Mouse (Mus musculus): Measurements from ENCODE around the gene Rab23. TPM values are rescaled to one million over a fixed set of nuclear protein-coding genes. Genes with fewer than 3 reads are reported as not detected.

Gene Rab23
- total and polyA plus RNA-seq, 2 experiments, result 4.5 to 13.6 TPM

DNA sequence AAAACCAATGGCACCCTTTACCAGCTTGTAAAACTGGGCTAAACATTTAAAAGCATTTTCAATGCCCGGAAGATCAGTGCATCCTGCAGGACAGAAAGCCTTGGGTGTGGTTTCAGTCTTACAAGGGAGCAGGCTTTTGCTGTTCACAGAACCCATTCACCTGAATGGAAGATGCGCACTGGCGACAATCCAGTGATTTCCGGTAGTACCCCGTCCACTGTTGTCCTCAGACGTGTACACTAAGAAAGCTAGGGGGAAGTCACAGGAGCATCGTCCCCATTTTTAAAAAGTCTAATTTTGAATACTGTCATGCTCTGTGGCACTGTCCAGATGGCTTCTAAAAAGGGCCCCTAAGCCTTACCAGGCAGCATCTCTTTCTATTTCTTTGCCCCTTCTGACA lies 36.1 kb downstream of the Rab23 start:
- TF ChIP-seq POLR2A (IDR thresholded peaks at IDR 0.05; ENCODE audit: extremely low read depth, insufficient read depth, low read length) (no peak), CTCF (IDR thresholded peaks at IDR 0.05; ENCODE audit: low read depth, low read length) (no peak)
- no peak overlapping the region for H3K9ac ChIP-seq (ENCODE audit: low read depth, low read length)
- no peaks in the 10 kb centered on the region for H3K79me2 ChIP-seq (ENCODE audit: control insufficient read depth, insufficient read depth, low read length)
- no peak for DNase-seq (ENCODE audit: extremely low read depth, low read depth, low spot score)
- H3K4me3 ChIP-seq (ENCODE audit: insufficient read depth, low read depth, low read length), result no peak overlapping the region
- no peaks in the 10 kb centered on the region for H3K36me3 ChIP-seq (ENCODE audit: control insufficient read depth, insufficient read depth, low read length)
- no peaks in the 10 kb centered on the region for H3K27me3 ChIP-seq (ENCODE audit: control insufficient read depth, insufficient read depth, low read length)
- H3K4me1 ChIP-seq (ENCODE audit: control insufficient read depth, insufficient read depth, low read length), result no peaks in the 10 kb centered on the region; the same call in 1 of the 2 replicates
- WGBS, result 89% methylated on average over 7 of the region's 7 CpGs
- no peak overlapping the region for H3K27ac ChIP-seq (replicated peaks; ENCODE audit: insufficient read depth, low read depth, low read length)

DNA sequence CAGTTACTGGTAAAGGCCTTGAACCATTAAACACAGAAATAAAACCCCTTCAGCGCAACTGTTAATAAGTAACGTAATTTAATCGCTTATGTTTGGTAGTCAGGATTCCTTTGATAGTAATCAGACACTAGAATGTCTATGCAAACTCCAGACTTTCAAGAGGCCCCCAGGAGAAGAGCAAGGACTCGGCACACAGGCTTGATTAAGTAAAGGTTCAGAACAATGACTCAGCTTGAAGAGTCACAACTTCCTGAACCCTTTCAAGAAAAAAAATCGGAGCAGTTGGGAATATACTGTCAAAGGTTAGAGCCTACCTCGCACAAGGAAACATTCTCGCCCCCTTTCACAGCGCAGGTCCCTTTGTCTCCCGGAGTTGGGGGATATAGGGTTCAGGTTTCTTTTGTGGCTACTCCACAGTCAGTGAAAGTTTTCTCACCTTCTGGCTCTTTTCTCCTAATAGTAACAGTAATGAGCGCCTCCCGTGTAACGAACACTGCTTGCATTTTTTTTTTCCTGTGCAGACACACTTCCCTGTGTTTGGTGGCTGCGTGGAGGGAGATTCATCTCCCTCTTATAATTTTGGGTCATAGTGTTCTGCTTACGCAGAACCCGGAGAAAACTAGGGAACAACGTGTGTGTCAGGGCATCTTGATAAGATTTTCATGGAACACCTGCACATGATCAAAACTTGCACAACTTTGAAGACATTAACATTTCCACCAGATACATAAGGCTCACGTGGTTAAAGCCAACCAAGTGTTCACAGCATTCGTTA lies 36.8 kb downstream of the Rab23 start:
- no peak overlapping the region for H3K27ac ChIP-seq (replicated peaks; ENCODE audit: insufficient read depth, low read depth, low read length)
- H3K79me2 ChIP-seq (ENCODE audit: control insufficient read depth, insufficient read depth, low read length), result no peaks in the 10 kb centered on the region
- H3K36me3 ChIP-seq (ENCODE audit: control insufficient read depth, insufficient read depth, low read length), result no peaks in the 10 kb centered on the region
- H3K4me1 ChIP-seq (ENCODE audit: control insufficient read depth, insufficient read depth, low read length), result no peaks in the 10 kb centered on the region; the same call in 1 of the 2 replicates
- H3K9ac ChIP-seq (ENCODE audit: low read depth, low read length), result no peak overlapping the region
- H3K27me3 ChIP-seq (ENCODE audit: control insufficient read depth, insufficient read depth, low read length), result no peaks in the 10 kb centered on the region
- WGBS, result 40% methylated on average over 18 of the region's 18 CpGs
- no peak overlapping the region for H3K4me3 ChIP-seq (ENCODE audit: insufficient read depth, low read depth, low read length)
- no peak for DNase-seq (ENCODE audit: extremely low read depth, low read depth, low spot score)
- TF ChIP-seq POLR2A (IDR thresholded peaks at IDR 0.05; ENCODE audit: extremely low read depth, insufficient read depth, low read length) (no peak), CTCF (IDR thresholded peaks at IDR 0.05; ENCODE audit: low read depth, low read length) (no peak)

DNA sequence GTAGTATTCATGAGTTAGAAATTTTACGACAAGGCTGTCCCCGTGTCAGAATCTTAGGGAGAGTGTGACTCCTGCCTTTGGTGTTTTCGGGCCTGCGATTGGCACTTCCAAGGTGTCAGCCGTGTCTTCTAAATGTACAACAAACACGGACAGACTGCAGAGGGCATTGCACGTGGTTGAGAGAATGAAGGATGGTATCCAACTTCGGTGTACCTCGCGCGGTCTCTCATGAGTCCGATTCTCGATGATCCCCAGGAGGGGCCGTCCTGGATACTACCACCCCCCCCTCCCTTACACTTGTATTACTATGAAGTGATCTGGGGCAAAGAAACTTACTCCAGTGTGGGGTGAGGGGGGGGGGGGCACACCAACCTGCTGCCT lies 37.3 kb downstream of the Rab23 start:
- no peaks in the 10 kb centered on the region for H3K79me2 ChIP-seq (ENCODE audit: control insufficient read depth, insufficient read depth, low read length)
- H3K27me3 ChIP-seq (ENCODE audit: control insufficient read depth, insufficient read depth, low read length), result no peaks in the 10 kb centered on the region
- WGBS, result 4% methylated on average over 14 of the region's 14 CpGs
- peak overlapping the region; percentile 66 for H3K4me3 ChIP-seq (ENCODE audit: insufficient read depth, low read depth, low read length)
- H3K9ac ChIP-seq (ENCODE audit: low read depth, low read length), result peak overlapping the region; percentile 66
- no peak overlapping the region for H3K27ac ChIP-seq (replicated peaks; ENCODE audit: insufficient read depth, low read depth, low read length)
- peak; percentile 40 for DNase-seq (ENCODE audit: extremely low read depth, low read depth, low spot score)
- TF ChIP-seq POLR2A (IDR thresholded peaks at IDR 0.05; ENCODE audit: extremely low read depth, insufficient read depth, low read length), result no peak
- no peak for TF ChIP-seq CTCF (IDR thresholded peaks at IDR 0.05; ENCODE audit: low read depth, low read length)
- H3K36me3 ChIP-seq (ENCODE audit: control insufficient read depth, insufficient read depth, low read length), result no peaks in the 10 kb centered on the region; the same call in 1 of the 2 replicates
- H3K4me1 ChIP-seq (ENCODE audit: control insufficient read depth, insufficient read depth, low read length), result no peaks in the 10 kb centered on the region; the same call in 1 of the 2 replicates

DNA sequence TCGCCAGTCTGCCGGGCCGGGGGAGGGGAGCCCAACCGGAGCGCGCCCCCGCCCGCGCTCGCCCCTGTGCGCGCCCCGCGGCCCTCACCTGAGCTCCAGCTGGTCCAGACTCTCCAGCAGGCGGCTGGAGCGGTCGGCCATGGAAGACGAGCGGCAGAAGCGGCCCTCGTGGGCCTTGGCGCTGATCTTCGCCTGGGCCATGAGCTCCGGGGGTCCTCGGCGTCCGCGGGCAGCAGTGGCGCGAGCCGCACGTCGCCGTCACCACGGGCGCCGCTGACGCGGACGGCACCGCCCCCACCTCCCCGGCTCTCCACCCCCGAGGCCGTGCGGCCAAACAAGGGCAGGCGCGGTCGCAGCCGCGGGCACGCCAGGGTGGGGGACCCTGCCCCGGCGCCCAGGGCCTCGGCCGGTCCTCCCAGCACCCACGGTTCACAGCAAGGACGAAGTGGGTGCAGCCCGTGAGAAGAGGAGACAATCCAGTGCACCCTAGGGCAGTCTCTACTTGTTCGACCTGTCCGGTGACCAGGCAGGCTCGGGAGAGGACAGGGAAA lies 37.9 kb downstream of the Rab23 start, which contains the start of gene Bag2:
TSS of gene Bag2 (minus strand) at position 305 of the 551 bp plus-strand sequence.
- under 1% methylated on average over 57 of the region's 61 CpGs for WGBS
- TF ChIP-seq POLR2A (IDR thresholded peaks at IDR 0.05; ENCODE audit: extremely low read depth, insufficient read depth, low read length) (no peak), CTCF (IDR thresholded peaks at IDR 0.05; ENCODE audit: low read depth, low read length) (no peak)
- no peaks in the 10 kb centered on the region for H3K27me3 ChIP-seq (ENCODE audit: control insufficient read depth, insufficient read depth, low read length)
- H3K4me3 ChIP-seq (ENCODE audit: insufficient read depth, low read depth, low read length), result peak within 1 kb of the TSS; percentile 66
- no peak for DNase-seq (ENCODE audit: extremely low read depth, low read depth, low spot score)
- H3K36me3 ChIP-seq (ENCODE audit: control insufficient read depth, insufficient read depth, low read length), result peaks cover 2% of the 10 kb centered on the region; the same call in 1 of the 2 replicates
- H3K9ac ChIP-seq (ENCODE audit: low read depth, low read length), result peak within 1 kb of the TSS; percentile 66
- no peaks in the 10 kb centered on the region; the same call in 1 of the 2 replicates for H3K4me1 ChIP-seq (ENCODE audit: control insufficient read depth, insufficient read depth, low read length)
- H3K79me2 ChIP-seq (ENCODE audit: control insufficient read depth, insufficient read depth, low read length), result no peaks in the 10 kb centered on the region
- H3K27ac ChIP-seq (replicated peaks; ENCODE audit: insufficient read depth, low read depth, low read length), result no peak within 1 kb of the TSS

DNA sequence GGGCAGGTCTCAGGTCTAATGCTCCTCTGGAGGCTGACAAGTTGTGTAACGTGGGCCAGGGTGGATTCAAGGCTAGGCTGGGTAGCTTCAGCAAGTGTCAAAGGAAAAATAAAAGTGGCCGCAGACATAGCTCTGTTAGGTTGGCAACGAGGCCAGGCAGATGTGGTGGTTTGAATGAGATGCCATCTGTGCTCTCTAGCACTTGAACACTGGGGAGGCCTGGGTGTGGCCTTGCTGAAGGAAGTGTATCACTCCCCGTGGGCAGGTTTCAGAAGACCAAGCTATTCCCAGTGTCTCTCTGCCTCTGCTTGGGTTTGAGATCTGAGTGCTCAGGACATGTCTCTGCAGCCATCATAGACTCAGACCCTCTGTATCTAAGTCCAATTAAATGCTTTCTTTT lies 38.8 kb downstream of the Rab23 start:
- peaks cover 2% of the 10 kb centered on the region; the same call in 1 of the 2 replicates for H3K36me3 ChIP-seq (ENCODE audit: control insufficient read depth, insufficient read depth, low read length)
- H3K27ac ChIP-seq (replicated peaks; ENCODE audit: insufficient read depth, low read depth, low read length), result no peak overlapping the region
- TF ChIP-seq POLR2A (IDR thresholded peaks at IDR 0.05; ENCODE audit: extremely low read depth, insufficient read depth, low read length) (no peak), CTCF (IDR thresholded peaks at IDR 0.05; ENCODE audit: low read depth, low read length) (no peak)
- no peaks in the 10 kb centered on the region; the same call in 1 of the 2 replicates for H3K4me1 ChIP-seq (ENCODE audit: control insufficient read depth, insufficient read depth, low read length)
- no peak overlapping the region for H3K4me3 ChIP-seq (ENCODE audit: insufficient read depth, low read depth, low read length)
- no peaks in the 10 kb centered on the region for H3K79me2 ChIP-seq (ENCODE audit: control insufficient read depth, insufficient read depth, low read length)
- H3K27me3 ChIP-seq (ENCODE audit: control insufficient read depth, insufficient read depth, low read length), result no peaks in the 10 kb centered on the region
- no peak overlapping the region for H3K9ac ChIP-seq (ENCODE audit: low read depth, low read length)
- DNase-seq (ENCODE audit: extremely low read depth, low read depth, low spot score), result no peak
- 76% methylated on average over 4 of the region's 4 CpGs for WGBS

DNA sequence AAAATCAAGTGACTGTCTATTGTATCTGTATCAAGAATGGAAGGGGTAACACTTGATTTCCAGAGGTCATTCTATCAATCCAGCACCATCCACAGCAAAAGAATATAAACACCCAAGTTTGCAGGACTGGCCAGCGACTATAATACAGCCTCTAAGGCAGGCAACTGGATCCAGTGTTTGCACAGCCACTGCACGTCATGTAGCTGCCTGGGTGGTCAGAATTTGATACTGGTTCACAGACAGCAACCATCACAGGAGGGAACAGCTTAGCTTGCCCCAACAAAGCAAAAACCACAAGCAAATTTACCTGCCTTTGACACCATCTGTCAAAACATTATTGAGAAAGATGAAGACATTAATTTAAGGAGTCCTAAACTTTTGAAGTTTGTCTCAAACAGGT lies 44.1 kb downstream of the Rab23 start:
- no peak for DNase-seq (ENCODE audit: extremely low read depth, low read depth, low spot score)
- peaks cover 13% of the 10 kb centered on the region for H3K36me3 ChIP-seq (ENCODE audit: control insufficient read depth, insufficient read depth, low read length)
- H3K79me2 ChIP-seq (ENCODE audit: control insufficient read depth, insufficient read depth, low read length), result no peaks in the 10 kb centered on the region
- no peak overlapping the region for H3K27ac ChIP-seq (replicated peaks; ENCODE audit: insufficient read depth, low read depth, low read length)
- WGBS, result 93% methylated on average over 2 of the region's 2 CpGs
- TF ChIP-seq CTCF (IDR thresholded peaks at IDR 0.05; ENCODE audit: low read depth, low read length), result no peak
- no peak for TF ChIP-seq POLR2A (IDR thresholded peaks at IDR 0.05; ENCODE audit: extremely low read depth, insufficient read depth, low read length)
- H3K27me3 ChIP-seq (ENCODE audit: control insufficient read depth, insufficient read depth, low read length), result no peaks in the 10 kb centered on the region
- no peak overlapping the region for H3K9ac ChIP-seq (ENCODE audit: low read depth, low read length)
- H3K4me3 ChIP-seq (ENCODE audit: insufficient read depth, low read depth, low read length), result no peak overlapping the region
- H3K4me1 ChIP-seq (ENCODE audit: control insufficient read depth, insufficient read depth, low read length), result peaks cover 5% of the 10 kb centered on the region
